Mouse (Mus musculus) thymus, postnatal 0 days (tissue): ENCODE results near the gene Fam219b. TPM values are rescaled to one million over a fixed set of nuclear protein-coding genes. Genes with fewer than 3 reads are reported as not detected.

Experiments used
- DNase-seq: peaks from one replicate; pipeline ENCODE4 v3.0.0-alpha.2; 2015; ENCODE audit warnings: low spot score
- polyA plus RNA-seq: library from polyadenylated mRNA; unstranded; fragments of >200 nt; fragmentation: Nextera tagmentation; extraction: Ambion mirVana; gene quantifications from 2 replicates; pipeline ENCODE4 v1.2.1, GENCODE M21; 2015

Gene Fam219b
- polyA plus RNA-seq, result 15.5 and 17.7 TPM in 2 replicates

GRCm38 (mm10) chr9:57537044-57537727, at the start of gene Fam219b:
Gene Fam219b (plus strand): TSS chr9:57537528.
- DNase-seq, result peak; percentile 87

GRCm38 (mm10) chr9:57487807-57488206, 49.5 kb upstream of the Fam219b start:
- DNase-seq, result no peak

GRCm38 (mm10) chr9:57493532-57493931, 43.8 kb upstream of the Fam219b start:
- DNase-seq, result no peak

- DNase-seq, result no peak
Measured at GRCm38 (mm10) chr9:57494970-57495369, 42.4 kb upstream of the Fam219b start.

- no peak for DNase-seq
Measured at GRCm38 (mm10) chr9:57497236-57497635, 40.1 kb upstream of the Fam219b start.

GRCm38 (mm10) chr9:57498536-57498935, 38.8 kb upstream of the Fam219b start:
- DNase-seq, result no peak

GRCm38 (mm10) chr9:57501452-57501851, 35.9 kb upstream of the Fam219b start:
- DNase-seq, result no peak

- DNase-seq, result no peak
Measured at GRCm38 (mm10) chr9:57501861-57502260, 35.5 kb upstream of the Fam219b start.

- DNase-seq, result no peak
Measured at GRCm38 (mm10) chr9:57502911-57503621, 34.3 kb upstream of the Fam219b start.

- no peak for DNase-seq
Measured at GRCm38 (mm10) chr9:57503622-57504380, 33.5 kb upstream of the Fam219b start, which contains the start of gene Rpp25. Gene Rpp25 (plus strand): TSS chr9:57504026.

GRCm38 (mm10) chr9:57504381-57504700, 33.0 kb upstream of the Fam219b start:
- DNase-seq, result peak; percentile 54

GRCm38 (mm10) chr9:57504891-57505290, 32.4 kb upstream of the Fam219b start:
- DNase-seq, result no peak

- DNase-seq, result no peak
Measured at GRCm38 (mm10) chr9:57505700-57506099, 31.6 kb upstream of the Fam219b start.

GRCm38 (mm10) chr9:57510577-57510976, 26.8 kb upstream of the Fam219b start:
- no peak for DNase-seq

GRCm38 (mm10) chr9:57517113-57517512, 20.2 kb upstream of the Fam219b start:
- peak; percentile 85 for DNase-seq

GRCm38 (mm10) chr9:57520375-57521055, 16.8 kb upstream of the Fam219b start:
- no peak for DNase-seq

GRCm38 (mm10) chr9:57521056-57521911, 16.0 kb upstream of the Fam219b start, which contains the start of gene Cox5a:
Gene Cox5a (plus strand): TSS chr9:57521274.
- DNase-seq, result peak; percentile 91

- no peak for DNase-seq
Measured at GRCm38 (mm10) chr9:57522114-57522860, 15.0 kb upstream of the Fam219b start.

GRCm38 (mm10) chr9:57522861-57523246, 14.5 kb upstream of the Fam219b start:
- DNase-seq, result no peak

GRCm38 (mm10) chr9:57523754-57524153, 13.6 kb upstream of the Fam219b start:
- DNase-seq, result peak; percentile 81
